Mouse (Mus musculus) cerebellum, adult 2 months (tissue): ENCODE results near the gene Tarbp1. TPM values are rescaled to one million over a fixed set of nuclear protein-coding genes. Genes with fewer than 3 reads are reported as not detected.
A peak's percentile ranks its signal among the peaks of the same experiment; 100 is the strongest.

Experiments used
- DNase-seq, 2 experiments: peaks; one replicate each; pipeline ENCODE4 v3.0.0; 2021
- H3K27ac ChIP-seq: fragments of 200-500 bp; 2 replicates; pipeline ENCODE4 v1.5.1; 2012; ENCODE audit warnings: low read length, control low read depth, inconsistent platforms; ENCODE audit not compliant: insufficient read depth
- H3K27me3 ChIP-seq: fragments of 200-500 bp; 2 replicates; pipeline ENCODE4 v1.6.1; 2012; ENCODE audit warnings: inconsistent platforms, mild to moderate bottlenecking, low read length, moderate library complexity; ENCODE audit not compliant: control insufficient read depth, insufficient read depth
- H3K4me1 ChIP-seq: fragments of 200-500 bp; 2 replicates; pipeline ENCODE4 v1.6.1; 2011; ENCODE audit warnings: low read length; ENCODE audit not compliant: control insufficient read depth, insufficient read depth
- H3K4me3 ChIP-seq: fragments of 200-500 bp; replicated peaks from 2 replicates; pipeline ENCODE3; 2011; ENCODE audit warnings: mild to moderate bottlenecking, low read depth, low read length, control low read depth; ENCODE audit not compliant: insufficient read depth
- CTCF ChIP-seq: fragments of 200-500 bp; IDR thresholded peaks from 2 replicates; pipeline ENCODE4 v1.5.1; 2011; ENCODE audit warnings: low read depth, mild to moderate bottlenecking, control low read depth, low read length, moderate library complexity, borderline replicate concordance; ENCODE audit not compliant: insufficient read depth
- POLR2A ChIP-seq: fragments of 200-500 bp; IDR thresholded peaks from 2 replicates; pipeline ENCODE4 v1.6.1; 2011; ENCODE audit warnings: low read length, control low read depth, borderline replicate concordance; ENCODE audit not compliant: insufficient read depth
- WGBS: fragments of 180-500 bp; shearing (Covaris S2); methylation state at CpG from one replicate; pipeline ENCODE4 v1.1.7; 2018; 5-methylcytosine and 5-hydroxymethylcytosine counted together
- polyA plus RNA-seq: library from polyadenylated mRNA; depleted of rRNA; stranded (reverse); fragments of >200 nt; gene quantifications from 2 replicates; pipeline ENCODE4 v1.2.3, GENCODE M21; 2012

Gene Tarbp1
- polyA plus RNA-seq, 1 experiment: 7.1 TPM

- no peaks in the 10 kb centered on the region for H3K27me3 ChIP-seq
- H3K27ac ChIP-seq: peak overlapping the region; percentile 77
- peak overlapping the region; percentile 45 for H3K4me3 ChIP-seq
- WGBS: 8% methylated on average over 27 of the region's 27 CpGs
- H3K4me1 ChIP-seq: no peaks in the 10 kb centered on the region
- DNase-seq: peak; percentile 93 to 96
- TF ChIP-seq POLR2A (no peak), CTCF (peak; percentile 100)
These were observed 22.9 kb upstream of the Tarbp1 start for GRCm38 (mm10) chr8:126497541-126498428.

DNA sequence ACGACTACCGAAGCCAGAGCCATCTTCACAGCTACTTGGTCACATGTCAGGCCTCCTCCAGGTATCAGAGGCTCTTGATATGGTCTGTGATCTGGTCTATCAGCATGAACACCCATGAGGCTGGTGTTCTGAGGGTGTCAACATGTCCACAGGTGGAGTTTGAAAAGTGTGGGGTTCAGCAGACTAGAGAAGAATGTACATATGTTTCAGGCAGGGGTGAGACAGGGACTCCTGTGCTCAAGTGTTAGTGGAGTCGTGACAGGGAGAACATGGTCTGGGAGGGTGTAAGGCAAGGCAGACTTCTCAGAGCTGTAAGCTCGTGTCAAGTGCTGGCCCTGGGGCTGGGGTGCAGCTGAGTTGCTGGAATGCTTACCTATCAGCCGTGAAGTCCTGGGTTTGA is 22.1 kb upstream of the Tarbp1 start:
- Histone ChIP-seq H3K27ac (no peak overlapping the region), H3K4me1 (no peaks in the 10 kb centered on the region), H3K4me3 (no peak overlapping the region), H3K27me3 (no peaks in the 10 kb centered on the region)
- 75% methylated on average over 5 of the region's 5 CpGs for whole genome bisulfite sequencing
- TF ChIP-seq POLR2A (no peak), CTCF (no peak)
- peak in 1 of 2 experiments; percentile 33 for DNase-seq

DNA sequence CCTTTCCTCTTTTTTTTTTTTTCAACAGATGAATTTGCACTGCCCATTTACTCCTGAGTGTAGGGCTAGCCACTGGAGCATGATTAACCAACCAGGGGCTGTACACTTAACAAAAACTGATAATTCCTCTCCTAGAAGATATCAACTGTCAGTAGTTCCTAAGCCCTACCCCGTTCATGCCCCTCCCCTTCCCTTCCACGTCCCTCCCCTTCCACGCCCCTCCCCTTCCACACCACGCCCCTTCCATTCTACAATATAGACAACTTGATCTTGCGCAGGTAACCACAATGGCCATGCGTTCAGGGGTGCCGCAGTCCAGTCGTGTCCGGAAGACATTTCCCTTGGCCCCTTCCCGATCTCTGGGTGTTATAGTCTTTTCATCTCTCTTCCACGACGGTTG is 20.6 kb upstream of the Tarbp1 start:
- 82% methylated on average over 12 of the region's 12 CpGs for WGBS
- DNase-seq: no peak
- Histone ChIP-seq H3K27me3 (no peaks in the 10 kb centered on the region), H3K27ac (no peak overlapping the region), H3K4me3 (no peak overlapping the region), H3K4me1 (no peaks in the 10 kb centered on the region)
- TF ChIP-seq CTCF (no peak), POLR2A (no peak)

GRCm38 (mm10) chr8:126494160-126495110 is 19.6 kb upstream of the Tarbp1 start:
- H3K27ac ChIP-seq: no peak overlapping the region
- 71% methylated on average over 15 of the region's 15 CpGs for WGBS
- H3K4me1 ChIP-seq: no peaks in the 10 kb centered on the region
- DNase-seq: no peak
- no peak overlapping the region for H3K4me3 ChIP-seq
- no peaks in the 10 kb centered on the region for H3K27me3 ChIP-seq
- TF ChIP-seq CTCF: no peak
- TF ChIP-seq POLR2A: no peak

GRCm38 (mm10) chr8:126482938-126483337 is 8.1 kb upstream of the Tarbp1 start:
- Histone ChIP-seq H3K27me3 (no peaks in the 10 kb centered on the region), H3K4me1 (peaks cover 3% of the 10 kb centered on the region; the same call in 1 of the 2 replicates), H3K27ac (no peak overlapping the region), H3K4me3 (no peak overlapping the region)
- DNase-seq: peak; percentile 63 to 81
- WGBS: 3% methylated on average over 5 of the region's 5 CpGs
- TF ChIP-seq POLR2A (no peak), CTCF (peak; percentile 87)

GRCm38 (mm10) chr8:126482348-126482720 is 7.5 kb upstream of the Tarbp1 start:
- no peak overlapping the region for H3K4me3 ChIP-seq
- TF ChIP-seq POLR2A (no peak), CTCF (no peak)
- H3K27me3 ChIP-seq: no peaks in the 10 kb centered on the region
- no peak overlapping the region for H3K27ac ChIP-seq
- H3K4me1 ChIP-seq: peaks cover 3% of the 10 kb centered on the region; the same call in 1 of the 2 replicates
- no peak for DNase-seq
- 65% methylated on average over 2 of the region's 2 CpGs for WGBS

- H3K27ac ChIP-seq: no peak overlapping the region
- TF ChIP-seq CTCF (peak; percentile 60; the same call in 1 of the 2 replicates), POLR2A (no peak)
- no peaks in the 10 kb centered on the region for H3K27me3 ChIP-seq
- WGBS: 40% methylated on average over 8 of the region's 8 CpGs
- DNase-seq: peak; percentile 60 to 61
- peaks cover 3% of the 10 kb centered on the region; the same call in 1 of the 2 replicates for H3K4me1 ChIP-seq
- no peak overlapping the region for H3K4me3 ChIP-seq
These were observed 6.9 kb upstream of the Tarbp1 start for GRCm38 (mm10) chr8:126481494-126482347.
